Mouse (Mus musculus): ENCODE data around the gene Eva1b.
A peak's percentile ranks its signal among the peaks of the same experiment; 100 is the strongest.

The Eva1b gene

DNA sequence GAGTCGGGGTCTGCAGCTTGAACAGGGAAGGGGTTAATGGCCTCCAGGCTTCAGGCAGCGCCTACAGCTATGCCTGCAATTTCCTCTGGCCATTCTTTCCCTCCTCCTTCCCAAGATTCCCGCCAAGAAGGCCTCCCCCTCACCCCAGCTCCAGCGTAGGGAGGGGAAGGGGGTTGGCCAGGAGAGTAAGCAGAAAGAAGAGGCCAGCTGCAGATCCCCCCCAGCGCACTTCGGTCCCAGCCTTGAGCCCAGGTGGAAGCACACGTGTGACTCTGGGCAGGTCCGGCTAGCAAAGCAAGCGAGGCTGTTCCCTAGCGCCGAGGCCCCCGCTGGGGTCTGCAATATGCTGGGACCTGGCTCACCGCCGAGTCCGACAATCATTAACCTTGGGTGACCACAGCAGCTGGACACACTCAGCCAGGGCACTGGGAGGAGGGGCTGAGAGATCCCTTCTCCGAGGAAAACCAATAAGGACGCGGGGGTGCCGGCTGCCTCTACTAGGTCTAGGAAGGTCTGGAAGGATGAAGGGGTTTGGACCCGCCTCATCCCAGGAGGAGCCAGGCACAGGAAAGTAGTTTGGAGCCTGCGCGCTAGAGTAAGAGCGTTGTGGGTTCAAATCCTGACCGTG lies at the start of gene Eva1b:
Eva1b (plus strand) TSS at position 212 of the 628 bp plus-strand sequence.
- no peaks in the 10 kb centered on the region for H3K9me3 ChIP-seq (ENCODE audit: low read length)
- peaks cover 69% of the 10 kb centered on the region for H3K4me1 ChIP-seq (replicated peaks; ENCODE audit: low read depth, low read length)
- H3K36me3 ChIP-seq (ENCODE audit: insufficient read depth, low read length) = peaks cover 25% of the 10 kb centered on the region
- peak within 1 kb of the TSS; percentile 88 for H3K4me3 ChIP-seq (replicated peaks; ENCODE audit: low read length)
- TF ChIP-seq POU5F1 (IDR thresholded peaks at IDR 0.05; ENCODE audit: borderline replicate concordance, low read length) = no peak
- TF ChIP-seq NANOG (IDR thresholded peaks at IDR 0.05; ENCODE audit: borderline replicate concordance, low read length) = no peak
- TF ChIP-seq CTCF (conservative IDR thresholded peaks at IDR 0.05; ENCODE audit: low read length) = no peak
- H3K27me3 ChIP-seq (ENCODE audit: insufficient read depth, low read length) = peaks cover 8% of the 10 kb centered on the region

DNA sequence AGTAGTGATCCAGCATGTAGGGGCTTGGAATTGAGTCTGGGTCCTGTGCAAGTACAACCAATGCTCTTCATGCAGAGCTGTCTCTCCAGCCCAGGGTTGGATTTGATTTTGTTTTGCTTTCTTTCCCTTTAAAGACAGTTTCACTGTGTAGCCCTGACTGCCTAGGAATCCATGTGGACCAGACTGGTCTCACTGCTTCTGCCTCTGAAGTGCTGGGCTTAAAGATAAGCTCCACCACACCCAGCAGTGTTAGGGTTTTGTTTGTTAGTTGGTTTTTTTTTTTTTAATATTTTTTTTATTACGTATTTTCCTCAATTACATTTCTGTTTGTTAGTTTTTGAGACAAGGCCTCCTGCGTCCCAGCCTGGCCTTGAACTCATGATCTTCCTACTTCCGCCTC lies 48.2 kb upstream of the Eva1b start:
- TF ChIP-seq NANOG (IDR thresholded peaks at IDR 0.05; ENCODE audit: borderline replicate concordance, low read length) = no peak
- no peak for TF ChIP-seq POU5F1 (IDR thresholded peaks at IDR 0.05; ENCODE audit: borderline replicate concordance, low read length)
- TF ChIP-seq CTCF (conservative IDR thresholded peaks at IDR 0.05; ENCODE audit: low read length) = no peak
- no peaks in the 10 kb centered on the region for H3K27me3 ChIP-seq (ENCODE audit: insufficient read depth, low read length)
- H3K4me3 ChIP-seq (replicated peaks; ENCODE audit: low read length) = no peak overlapping the region

GRCm38 (mm10) chr4:126100764-126101163 lies 46.8 kb upstream of the Eva1b start:
- H3K36me3 ChIP-seq (ENCODE audit: insufficient read depth, low read length) = peaks cover 40% of the 10 kb centered on the region
- TF ChIP-seq CTCF (conservative IDR thresholded peaks at IDR 0.05; ENCODE audit: low read length) = no peak
- no peak for TF ChIP-seq NANOG (IDR thresholded peaks at IDR 0.05; ENCODE audit: borderline replicate concordance, low read length)
- no peak for TF ChIP-seq POU5F1 (IDR thresholded peaks at IDR 0.05; ENCODE audit: borderline replicate concordance, low read length)
- H3K9me3 ChIP-seq (ENCODE audit: low read length) = no peaks in the 10 kb centered on the region

More for the DNA sequence above, 48.2 kb upstream of the Eva1b start:
- Histone ChIP-seq H3K9me3 (ENCODE audit: low read length) (no peaks in the 10 kb centered on the region), H3K36me3 (ENCODE audit: insufficient read depth, low read length) (peaks cover 40% of the 10 kb centered on the region), H3K4me1 (replicated peaks; ENCODE audit: low read depth, low read length) (peaks cover 65% of the 10 kb centered on the region)

GRCm38 (mm10) chr4:126102061-126102841 lies 45.3 kb upstream of the Eva1b start:
- H3K4me3 ChIP-seq (replicated peaks; ENCODE audit: low read length) = peak overlapping the region; percentile 98
- TF ChIP-seq NANOG (IDR thresholded peaks at IDR 0.05; ENCODE audit: borderline replicate concordance, low read length) (no peak), POU5F1 (IDR thresholded peaks at IDR 0.05; ENCODE audit: borderline replicate concordance, low read length) (no peak), CTCF (conservative IDR thresholded peaks at IDR 0.05; ENCODE audit: low read length) (no peak)
- H3K27me3 ChIP-seq (ENCODE audit: insufficient read depth, low read length) = peaks cover 3% of the 10 kb centered on the region; the same call in 1 of the 2 replicates
- no peaks in the 10 kb centered on the region for H3K9me3 ChIP-seq (ENCODE audit: low read length)
- H3K4me1 ChIP-seq (replicated peaks; ENCODE audit: low read depth, low read length) = peaks cover 89% of the 10 kb centered on the region
- peaks cover 46% of the 10 kb centered on the region for H3K36me3 ChIP-seq (ENCODE audit: insufficient read depth, low read length)

More at GRCm38 (mm10) chr4:126100764-126101163, 46.8 kb upstream of the Eva1b start:
- H3K4me1 ChIP-seq (replicated peaks; ENCODE audit: low read depth, low read length) = peaks cover 79% of the 10 kb centered on the region
- no peak overlapping the region for H3K4me3 ChIP-seq (replicated peaks; ENCODE audit: low read length)
- H3K27me3 ChIP-seq (ENCODE audit: insufficient read depth, low read length) = peaks cover 3% of the 10 kb centered on the region; the same call in 1 of the 2 replicates

GRCm38 (mm10) chr4:126103057-126103581 lies 44.4 kb upstream of the Eva1b start:
- Histone ChIP-seq H3K4me1 (replicated peaks; ENCODE audit: low read depth, low read length) (peaks cover 89% of the 10 kb centered on the region), H3K36me3 (ENCODE audit: insufficient read depth, low read length) (peaks cover 40% of the 10 kb centered on the region), H3K9me3 (ENCODE audit: low read length) (no peaks in the 10 kb centered on the region), H3K27me3 (ENCODE audit: insufficient read depth, low read length) (peaks cover 3% of the 10 kb centered on the region; the same call in 1 of the 2 replicates), H3K4me3 (replicated peaks; ENCODE audit: low read length) (peak overlapping the region; percentile 98)
- TF ChIP-seq NANOG (IDR thresholded peaks at IDR 0.05; ENCODE audit: borderline replicate concordance, low read length) (no peak), POU5F1 (IDR thresholded peaks at IDR 0.05; ENCODE audit: borderline replicate concordance, low read length) (no peak), CTCF (conservative IDR thresholded peaks at IDR 0.05; ENCODE audit: low read length) (no peak)

GRCm38 (mm10) chr4:126103590-126104068 lies 43.9 kb upstream of the Eva1b start, which contains the start of gene Stk40:
Gene Stk40, plus strand, starts transcription at chr4:126103957.
- H3K4me1 ChIP-seq (replicated peaks; ENCODE audit: low read depth, low read length) = peaks cover 89% of the 10 kb centered on the region
- peaks cover 38% of the 10 kb centered on the region for H3K36me3 ChIP-seq (ENCODE audit: insufficient read depth, low read length)
- peak within 1 kb of the TSS; percentile 98 for H3K4me3 ChIP-seq (replicated peaks; ENCODE audit: low read length)
- TF ChIP-seq NANOG (IDR thresholded peaks at IDR 0.05; ENCODE audit: borderline replicate concordance, low read length) (no peak), POU5F1 (IDR thresholded peaks at IDR 0.05; ENCODE audit: borderline replicate concordance, low read length) (no peak), CTCF (conservative IDR thresholded peaks at IDR 0.05; ENCODE audit: low read length) (no peak)
- H3K9me3 ChIP-seq (ENCODE audit: low read length) = no peaks in the 10 kb centered on the region
- peaks cover 3% of the 10 kb centered on the region; the same call in 1 of the 2 replicates for H3K27me3 ChIP-seq (ENCODE audit: insufficient read depth, low read length)

DNA sequence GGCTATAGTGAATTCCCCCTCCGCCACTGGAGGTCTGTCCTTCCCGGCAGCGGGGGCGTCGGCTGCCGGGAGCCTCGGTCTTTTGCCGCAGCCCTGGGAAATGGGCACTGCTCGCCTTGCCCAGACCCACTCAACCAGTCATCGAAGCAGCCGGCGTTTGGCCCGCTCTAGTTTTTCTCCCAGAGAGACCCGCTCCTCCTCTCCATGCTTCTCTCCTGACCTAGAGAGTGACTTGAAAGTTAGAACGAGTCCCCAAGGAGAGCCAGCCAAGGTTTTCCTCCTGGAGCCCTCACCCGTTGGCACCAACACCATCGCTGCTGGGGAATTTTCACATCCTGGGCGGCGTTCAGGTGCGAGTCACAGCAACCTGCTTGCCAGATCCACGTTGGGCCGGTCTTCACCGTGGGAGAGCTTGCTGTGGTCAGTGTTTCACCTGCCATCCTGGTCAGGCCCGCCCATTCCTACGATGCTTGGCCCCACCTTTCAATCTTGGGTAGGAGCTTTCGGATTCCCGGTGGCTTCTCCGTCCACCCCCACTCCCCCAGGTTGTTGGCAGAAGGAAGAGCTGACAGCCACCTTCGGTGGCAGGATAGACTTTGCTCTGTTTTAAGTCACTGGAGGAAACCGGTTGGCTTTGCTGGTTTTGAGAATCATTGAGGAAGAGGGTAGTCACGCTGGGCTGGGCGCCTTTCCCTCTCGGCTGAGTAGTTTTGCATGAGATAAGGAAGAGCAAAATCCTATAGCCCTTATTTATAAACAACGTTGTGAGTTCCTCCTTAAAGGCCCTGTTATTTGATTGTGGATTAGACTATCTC lies 43.1 kb upstream of the Eva1b start:
- TF ChIP-seq CTCF (conservative IDR thresholded peaks at IDR 0.05; ENCODE audit: low read length) (no peak), POU5F1 (IDR thresholded peaks at IDR 0.05; ENCODE audit: borderline replicate concordance, low read length) (no peak)
- Histone ChIP-seq H3K4me1 (replicated peaks; ENCODE audit: low read depth, low read length) (peaks cover 89% of the 10 kb centered on the region), H3K9me3 (ENCODE audit: low read length) (no peaks in the 10 kb centered on the region)

More for the DNA sequence above, 43.1 kb upstream of the Eva1b start:
- Histone ChIP-seq H3K4me3 (replicated peaks; ENCODE audit: low read length) (peak overlapping the region; percentile 98), H3K27me3 (ENCODE audit: insufficient read depth, low read length) (peaks cover 3% of the 10 kb centered on the region; the same call in 1 of the 2 replicates), H3K36me3 (ENCODE audit: insufficient read depth, low read length) (peaks cover 34% of the 10 kb centered on the region)
